Mouse (Mus musculus) kidney, adult 2 months (tissue): ENCODE data around the gene Atxn1. TPM values are rescaled to one million over a fixed set of nuclear protein-coding genes. Genes with fewer than 3 reads are reported as not detected.

ENCODE experiments used
- DNase-seq: peaks from one replicate; pipeline ENCODE4 v3.0.0; 2021
- H3K27ac ChIP-seq: fragments of 200-500 bp; 2 replicates; pipeline ENCODE4 v1.5.1; 2012; ENCODE audit warnings: low read depth, low read length, control low read depth, inconsistent platforms; ENCODE audit not compliant: insufficient read depth
- H3K27me3 ChIP-seq: fragments of 200-500 bp; replicated peaks from 2 replicates; pipeline ENCODE4 v1.6.1; 2012; ENCODE audit warnings: mild to moderate bottlenecking, moderate library complexity, low read length, inconsistent platforms; ENCODE audit not compliant: control insufficient read depth, insufficient read depth
- H3K36me3 ChIP-seq: fragments of 200-500 bp; 2 replicates; pipeline ENCODE4 v1.6.1; 2012; ENCODE audit warnings: mild to moderate bottlenecking, moderate library complexity, low read length, inconsistent platforms; ENCODE audit not compliant: control insufficient read depth, insufficient read depth
- H3K4me1 ChIP-seq: fragments of 200-500 bp; 2 replicates; pipeline ENCODE4 v1.6.1; 2011; ENCODE audit warnings: low read length; ENCODE audit not compliant: control insufficient read depth, insufficient read depth
- H3K4me3 ChIP-seq: fragments of 200-500 bp; 2 replicates; pipeline ENCODE4 v1.5.1; 2011; ENCODE audit warnings: mild to moderate bottlenecking, low read depth, low read length, control low read depth; ENCODE audit not compliant: insufficient read depth
- CTCF ChIP-seq: fragments of 200-500 bp; conservative IDR thresholded peaks from 2 replicates; pipeline ENCODE4 v1.5.1; 2011; ENCODE audit warnings: low read depth, mild to moderate bottlenecking, control low read depth, low read length, moderate library complexity, mixed read lengths; ENCODE audit not compliant: insufficient read depth, insufficient read length
- POLR2A ChIP-seq: fragments of 200-500 bp; IDR thresholded peaks from one replicate; pipeline ENCODE4 v1.6.1; 2011; ENCODE audit warnings: low read depth, low read length, control low read depth
- WGBS: fragments of 180-500 bp; shearing (Covaris S2); methylation state at CpG from one replicate; pipeline ENCODE4 v1.1.7; 2018; 5-methylcytosine and 5-hydroxymethylcytosine counted together
- polyA plus RNA-seq: library from polyadenylated mRNA; depleted of rRNA; stranded (reverse); fragments of >200 nt; gene quantifications from 2 replicates; pipeline ENCODE4 v1.2.3, GENCODE M21; 2012

The Atxn1 gene
- polyA plus RNA-seq, 1 experiment, result 15.0 TPM

DNA sequence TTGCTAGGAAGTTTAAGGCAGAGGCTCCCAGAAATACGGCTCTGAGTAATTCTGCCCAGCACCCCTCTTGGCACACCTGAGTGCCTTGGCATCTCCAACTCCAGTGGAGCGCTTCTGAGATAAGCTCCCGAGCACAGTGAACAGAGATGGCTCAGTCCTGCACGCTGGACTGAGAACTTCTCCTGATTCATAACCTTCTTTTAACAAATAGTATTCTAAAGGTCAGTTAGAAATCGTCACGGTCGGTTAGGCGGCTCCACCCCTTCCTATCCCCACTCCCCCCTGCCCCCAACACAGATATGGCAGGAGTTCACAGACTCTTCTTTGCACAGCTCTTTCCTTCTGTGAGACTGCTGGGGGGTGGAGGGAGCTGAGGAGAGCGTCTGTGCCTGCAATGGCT is 272.4 kb downstream of the Atxn1 start:
- peak; percentile 70 for DNase-seq
- peaks cover 28% of the 10 kb centered on the region; the same call in 1 of the 2 replicates for H3K4me1 ChIP-seq
- H3K27me3 ChIP-seq, result no peaks in the 10 kb centered on the region
- TF ChIP-seq CTCF (no peak), POLR2A (no peak)
- H3K4me3 ChIP-seq, result no peak overlapping the region
- 20% methylated on average over 9 of the region's 9 CpGs for WGBS
- no peaks in the 10 kb centered on the region for H3K36me3 ChIP-seq
- no peak overlapping the region for H3K27ac ChIP-seq

DNA sequence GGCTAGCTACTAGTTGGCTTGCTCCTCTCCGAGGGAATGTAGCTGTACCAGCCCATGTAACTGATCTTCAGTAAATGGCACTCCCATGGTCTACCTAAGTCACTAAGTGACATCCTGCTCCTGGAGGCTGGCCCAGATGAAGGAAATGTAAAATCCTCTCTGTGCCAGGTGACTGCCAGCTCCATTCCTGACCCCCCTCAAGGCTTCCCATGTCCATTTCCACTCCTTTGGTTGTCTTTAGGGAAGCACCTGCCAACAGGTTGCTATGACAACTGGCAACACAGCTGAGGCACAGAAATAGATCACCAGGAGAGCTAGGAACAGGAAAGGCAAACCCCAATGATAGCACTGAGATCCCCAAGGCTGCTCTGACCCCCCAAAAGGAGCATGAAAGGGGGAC is 274.4 kb downstream of the Atxn1 start:
- 75% methylated on average over 1 of the region's 1 CpGs for WGBS
- H3K27ac ChIP-seq, result no peak overlapping the region

DNA sequence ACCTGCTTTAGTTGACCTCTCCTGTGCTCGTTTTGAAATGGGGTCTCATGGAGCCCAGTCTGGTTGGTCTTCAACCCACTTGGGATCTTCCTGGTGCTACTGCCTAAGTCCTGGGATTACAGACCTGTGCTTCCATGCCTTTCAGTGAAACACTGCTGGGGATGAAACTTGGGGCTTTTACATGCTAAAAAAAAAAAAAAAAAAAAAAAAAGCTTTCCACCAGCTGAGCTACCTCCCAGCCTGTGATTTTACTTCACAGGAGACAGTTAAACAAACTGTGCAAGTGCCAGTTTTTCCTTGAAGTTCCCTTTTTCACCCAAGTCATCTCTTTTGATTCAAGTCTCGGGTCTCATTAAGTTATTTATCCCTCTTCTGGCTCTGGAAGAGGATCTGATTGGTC is 275.9 kb downstream of the Atxn1 start:
- Histone ChIP-seq H3K27me3 (no peaks in the 10 kb centered on the region), H3K4me3 (no peak overlapping the region), H3K36me3 (no peaks in the 10 kb centered on the region), H3K4me1 (peaks cover 20% of the 10 kb centered on the region; the same call in 1 of the 2 replicates), H3K27ac (no peak overlapping the region)
- TF ChIP-seq CTCF (no peak), POLR2A (no peak)
- no peak for DNase-seq
- 70% methylated on average over 2 of the region's 2 CpGs for WGBS

More for the DNA sequence above, 274.4 kb downstream of the Atxn1 start:
- Histone ChIP-seq H3K36me3 (no peaks in the 10 kb centered on the region), H3K4me1 (peaks cover 26% of the 10 kb centered on the region; the same call in 1 of the 2 replicates), H3K27me3 (no peaks in the 10 kb centered on the region), H3K4me3 (no peak overlapping the region)
- peak; percentile 17 for DNase-seq
- TF ChIP-seq CTCF, result no peak
- TF ChIP-seq POLR2A, result no peak

DNA sequence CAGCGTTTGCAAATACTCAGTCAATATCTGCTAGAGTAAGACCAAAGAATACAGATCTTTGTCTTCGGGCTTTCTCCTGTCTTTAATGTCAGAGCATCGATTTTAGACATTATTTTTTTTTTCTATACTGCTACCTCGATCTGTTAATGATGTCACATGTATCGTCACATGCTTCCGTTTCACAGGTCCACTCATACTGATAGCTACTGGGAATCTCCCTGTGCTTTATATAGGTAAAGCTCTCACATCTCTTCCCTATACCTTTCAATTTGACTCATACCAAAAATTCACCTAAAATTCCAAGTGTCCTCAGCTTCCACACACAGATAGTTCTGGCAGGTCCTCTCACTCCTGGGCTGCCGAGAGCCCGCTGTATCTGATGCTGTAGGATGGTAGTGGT is 277.2 kb downstream of the Atxn1 start:
- TF ChIP-seq POLR2A, result no peak
- no peak for TF ChIP-seq CTCF
- Histone ChIP-seq H3K4me1 (peaks cover 18% of the 10 kb centered on the region; the same call in 1 of the 2 replicates), H3K27me3 (no peaks in the 10 kb centered on the region), H3K27ac (no peak overlapping the region), H3K36me3 (no peaks in the 10 kb centered on the region), H3K4me3 (no peak overlapping the region)
- DNase-seq, result no peak
- WGBS, result 98% methylated on average over 8 of the region's 8 CpGs

DNA sequence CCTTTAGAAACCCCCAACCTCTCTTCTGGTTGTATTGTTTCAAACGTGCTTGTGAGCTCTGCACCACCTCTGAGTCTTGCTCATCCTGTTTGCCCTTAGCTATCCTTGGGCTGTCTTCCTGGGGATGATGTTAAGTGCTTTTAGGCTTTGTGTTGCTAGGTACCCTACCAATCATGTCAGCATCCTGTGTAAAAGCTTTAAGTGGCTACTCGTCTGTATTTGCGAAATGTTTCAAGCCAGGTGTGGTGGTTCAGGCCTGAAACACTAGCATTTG is 278.6 kb downstream of the Atxn1 start:
- TF ChIP-seq CTCF, result no peak
- no peak for TF ChIP-seq POLR2A
- no peak overlapping the region for H3K4me3 ChIP-seq
- WGBS, result 73% methylated on average over 3 of the region's 3 CpGs
- no peaks in the 10 kb centered on the region for H3K36me3 ChIP-seq
- H3K27ac ChIP-seq, result no peak overlapping the region
- no peak for DNase-seq
- peaks cover 5% of the 10 kb centered on the region; the same call in 1 of the 2 replicates for H3K4me1 ChIP-seq
- H3K27me3 ChIP-seq, result no peaks in the 10 kb centered on the region

DNA sequence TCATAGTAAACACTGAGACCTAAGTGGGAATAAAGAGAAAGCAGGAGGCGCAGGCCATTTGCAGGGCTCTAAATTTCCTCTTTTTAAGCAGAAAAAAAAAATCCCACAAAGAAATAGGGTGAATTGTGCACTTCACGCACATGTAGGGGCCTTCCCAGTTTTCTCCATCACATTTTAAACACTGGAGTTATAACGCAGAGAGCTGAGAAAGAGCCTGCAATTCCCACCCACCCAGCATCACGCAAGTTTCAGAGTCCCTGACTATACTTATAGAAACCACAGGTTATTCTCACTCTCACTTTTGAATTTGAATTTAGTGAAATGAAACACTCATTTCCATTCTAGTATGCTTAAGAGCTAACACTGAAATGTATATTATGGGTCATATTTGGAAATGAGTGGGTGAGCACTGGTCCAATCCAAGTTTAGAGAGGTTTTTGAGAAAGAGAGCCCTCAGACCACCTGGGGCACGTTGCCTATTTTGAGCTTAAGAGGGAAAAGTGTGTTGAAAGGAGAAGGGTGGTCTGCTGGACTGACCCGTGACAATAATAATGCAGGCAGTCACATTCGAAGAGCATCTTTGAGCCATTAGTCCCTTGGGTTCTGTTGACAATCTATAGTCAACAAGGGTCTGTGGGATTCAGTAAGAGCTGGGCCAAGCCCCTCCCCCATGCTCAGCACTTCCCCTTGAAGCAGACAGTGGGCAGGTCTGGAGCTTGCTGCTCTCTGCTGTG is 279.1 kb downstream of the Atxn1 start:
- 92% methylated on average over 7 of the region's 7 CpGs for WGBS
- Histone ChIP-seq H3K4me3 (no peak overlapping the region), H3K4me1 (peaks cover 5% of the 10 kb centered on the region; the same call in 1 of the 2 replicates), H3K27me3 (no peaks in the 10 kb centered on the region), H3K27ac (no peak overlapping the region), H3K36me3 (no peaks in the 10 kb centered on the region)
- DNase-seq, result no peak
- no peak for TF ChIP-seq POLR2A
- no peak for TF ChIP-seq CTCF

DNA sequence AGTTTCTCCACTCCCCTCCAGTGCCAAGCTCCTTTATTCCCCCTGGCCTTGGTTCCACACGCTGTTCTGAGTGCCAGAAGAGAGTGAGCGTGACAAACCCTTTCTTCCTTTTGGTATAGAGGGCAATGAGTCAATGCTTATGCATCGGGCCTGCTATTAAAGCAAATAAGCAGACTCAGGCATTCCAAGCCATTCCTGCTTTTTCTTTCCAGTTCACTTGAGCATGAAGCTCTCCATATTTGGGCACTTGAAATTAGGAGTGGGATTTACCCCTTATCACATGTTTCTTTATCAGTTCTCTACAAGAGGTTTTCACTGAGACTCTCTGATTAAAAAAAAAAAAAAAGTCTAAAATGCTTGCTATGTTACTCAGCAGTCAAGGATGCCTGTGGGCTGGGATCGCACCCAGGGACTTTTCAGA is 279.9 kb downstream of the Atxn1 start:
- H3K27ac ChIP-seq, result no peak overlapping the region
- no peak for TF ChIP-seq CTCF
- TF ChIP-seq POLR2A, result no peak
- H3K27me3 ChIP-seq, result no peaks in the 10 kb centered on the region
- H3K36me3 ChIP-seq, result no peaks in the 10 kb centered on the region
- H3K4me1 ChIP-seq, result no peaks in the 10 kb centered on the region; the same call in 1 of the 2 replicates
- no peak for DNase-seq
- WGBS, result 52% methylated on average over 4 of the region's 4 CpGs
- H3K4me3 ChIP-seq, result no peak overlapping the region
